Mouse (Mus musculus) kidney, adult 2 months (tissue): ENCODE measurements at regions not wholly inside any gene's neighbourhood (a gene's known extent, or its start where the extent isn't known, plus 50 kb on each side); places are given as distances from the start of the nearest gene placed in this dataset.

Experiments used
- DNase-seq: peaks from one replicate; pipeline ENCODE4 v3.0.0; 2021
- H3K27ac ChIP-seq: fragments of 200-500 bp; 2 replicates; pipeline ENCODE4 v1.5.1; 2012; ENCODE audit warnings: low read depth, low read length, control low read depth, inconsistent platforms; ENCODE audit not compliant: insufficient read depth
- H3K27me3 ChIP-seq: fragments of 200-500 bp; replicated peaks from 2 replicates; pipeline ENCODE4 v1.6.1; 2012; ENCODE audit warnings: mild to moderate bottlenecking, moderate library complexity, low read length, inconsistent platforms; ENCODE audit not compliant: control insufficient read depth, insufficient read depth
- H3K36me3 ChIP-seq: fragments of 200-500 bp; 2 replicates; pipeline ENCODE4 v1.6.1; 2012; ENCODE audit warnings: mild to moderate bottlenecking, moderate library complexity, low read length, inconsistent platforms; ENCODE audit not compliant: control insufficient read depth, insufficient read depth
- H3K4me1 ChIP-seq: fragments of 200-500 bp; 2 replicates; pipeline ENCODE4 v1.6.1; 2011; ENCODE audit warnings: low read length; ENCODE audit not compliant: control insufficient read depth, insufficient read depth
- H3K4me3 ChIP-seq: fragments of 200-500 bp; 2 replicates; pipeline ENCODE4 v1.5.1; 2011; ENCODE audit warnings: mild to moderate bottlenecking, low read depth, low read length, control low read depth; ENCODE audit not compliant: insufficient read depth
- CTCF ChIP-seq: fragments of 200-500 bp; conservative IDR thresholded peaks from 2 replicates; pipeline ENCODE4 v1.5.1; 2011; ENCODE audit warnings: low read depth, mild to moderate bottlenecking, control low read depth, low read length, moderate library complexity, mixed read lengths; ENCODE audit not compliant: insufficient read depth, insufficient read length
- POLR2A ChIP-seq: fragments of 200-500 bp; IDR thresholded peaks from one replicate; pipeline ENCODE4 v1.6.1; 2011; ENCODE audit warnings: low read depth, low read length, control low read depth
- WGBS: fragments of 180-500 bp; shearing (Covaris S2); methylation state at CpG from one replicate; pipeline ENCODE4 v1.1.7; 2018; 5-methylcytosine and 5-hydroxymethylcytosine counted together

DNA sequence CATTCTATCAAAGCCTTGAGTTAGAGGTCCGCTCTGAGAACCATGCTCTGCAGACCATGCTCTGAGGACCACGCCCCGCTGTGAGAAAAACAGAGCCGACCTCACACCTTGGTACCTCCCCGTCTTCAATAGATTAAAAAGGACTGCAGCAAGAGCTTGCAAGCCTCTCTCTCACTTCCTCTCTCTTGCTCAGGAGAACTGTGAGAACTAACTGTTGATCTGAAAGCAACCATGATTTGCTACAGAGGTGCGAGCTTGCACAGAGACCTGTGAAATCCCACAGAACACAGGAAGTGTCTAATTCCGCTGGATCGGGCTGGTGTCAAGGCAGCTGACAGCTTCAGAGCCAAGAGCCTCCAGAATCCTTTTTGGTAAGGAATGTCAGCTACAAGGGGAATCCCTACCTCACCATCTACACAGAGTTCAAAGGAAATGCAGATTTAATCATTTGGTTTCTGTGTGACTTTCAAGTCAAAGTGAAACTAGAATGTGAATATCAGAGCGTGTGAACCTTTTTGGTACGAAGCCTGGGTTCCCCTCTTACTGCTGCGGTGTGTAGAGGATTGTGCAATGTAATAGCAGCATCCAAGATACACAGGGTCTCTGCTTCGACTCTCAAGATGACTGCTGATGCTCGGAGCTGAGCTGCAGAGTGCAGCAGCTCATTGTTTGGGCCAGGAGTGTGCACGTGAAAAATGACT lies 315.3 kb upstream of the Klf3 start:
- Histone ChIP-seq H3K4me3 (peak overlapping the region; percentile 43), H3K36me3 (no peaks in the 10 kb centered on the region), H3K27me3 (no peaks in the 10 kb centered on the region), H3K4me1 (peaks cover 3% of the 10 kb centered on the region; the same call in 1 of the 2 replicates), H3K27ac (peak overlapping the region; percentile 12; the same call in 1 of the 2 replicates)
- DNase-seq = peak; percentile 42
- 61% methylated on average over 14 of the region's 14 CpGs for WGBS
- no peak for TF ChIP-seq CTCF

DNA sequence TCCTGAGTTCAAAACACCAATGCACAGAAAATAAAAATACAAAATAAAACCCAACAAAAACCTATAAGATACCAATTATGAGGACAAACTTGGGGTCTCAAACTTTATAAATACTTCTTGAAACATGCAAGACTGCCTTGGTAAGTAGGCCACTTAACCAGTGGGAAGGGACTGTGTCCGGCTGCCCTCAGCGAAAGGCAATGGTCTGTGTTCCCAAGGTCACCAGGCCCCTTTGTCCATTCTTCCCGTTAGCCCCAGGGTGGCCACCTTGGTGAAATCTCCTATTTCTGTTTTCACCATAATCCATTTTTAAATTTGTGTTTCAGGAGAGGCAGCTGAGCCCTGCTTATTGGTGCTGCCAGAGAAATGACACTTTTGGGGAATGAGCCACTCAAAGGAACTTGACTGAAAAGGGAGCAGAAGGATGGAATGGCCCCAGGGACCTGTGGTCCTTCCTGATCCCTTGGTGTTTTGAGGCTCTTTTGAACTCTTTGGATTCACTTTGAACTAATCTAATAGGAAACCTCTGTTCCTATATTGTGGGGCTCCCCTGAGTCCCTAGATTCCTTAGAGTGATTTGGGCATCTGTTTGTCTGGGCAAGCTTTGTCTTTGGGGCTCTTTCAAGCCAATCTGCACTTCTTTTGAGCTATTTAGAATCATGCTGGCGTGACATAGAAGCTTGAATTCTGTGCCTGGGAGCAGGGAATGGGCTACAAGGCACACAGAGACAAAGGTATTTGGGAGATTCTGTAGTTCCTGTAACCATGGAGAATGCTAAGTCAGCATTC lies 313.3 kb upstream of the Klf3 start:
- Histone ChIP-seq H3K27me3 (no peaks in the 10 kb centered on the region), H3K4me3 (no peak overlapping the region), H3K36me3 (no peaks in the 10 kb centered on the region), H3K27ac (no peak overlapping the region), H3K4me1 (peaks cover 3% of the 10 kb centered on the region; the same call in 1 of the 2 replicates)
- 93% methylated on average over 4 of the region's 4 CpGs for WGBS
- TF ChIP-seq POLR2A (no peak), CTCF (no peak)
- DNase-seq = no peak

DNA sequence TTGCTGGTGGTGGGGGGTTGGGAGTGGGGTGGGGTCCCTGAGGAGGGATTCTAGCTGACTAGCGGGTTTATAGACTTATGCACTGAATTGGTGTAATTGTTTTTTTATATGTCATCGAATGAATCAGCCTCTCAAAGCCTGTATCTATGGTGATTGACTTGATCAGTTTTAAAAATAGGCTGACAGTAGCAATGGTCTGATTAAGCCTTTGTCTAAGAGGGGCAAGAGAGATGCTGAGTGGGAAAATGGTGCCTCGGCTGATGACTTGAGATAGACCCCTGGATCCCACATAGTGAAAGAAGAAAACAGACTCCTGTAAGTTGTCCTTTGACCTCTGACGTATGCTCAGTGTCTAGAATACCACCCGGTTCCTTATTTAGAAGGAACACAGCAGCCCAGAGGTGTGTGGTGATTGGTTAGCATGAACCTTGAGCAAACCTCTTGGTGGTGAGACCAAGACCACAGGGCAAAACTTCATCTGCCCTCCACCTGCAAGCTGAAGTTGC lies 312.7 kb upstream of the Klf3 start:
- 80% methylated on average over 5 of the region's 5 CpGs for WGBS

DNA sequence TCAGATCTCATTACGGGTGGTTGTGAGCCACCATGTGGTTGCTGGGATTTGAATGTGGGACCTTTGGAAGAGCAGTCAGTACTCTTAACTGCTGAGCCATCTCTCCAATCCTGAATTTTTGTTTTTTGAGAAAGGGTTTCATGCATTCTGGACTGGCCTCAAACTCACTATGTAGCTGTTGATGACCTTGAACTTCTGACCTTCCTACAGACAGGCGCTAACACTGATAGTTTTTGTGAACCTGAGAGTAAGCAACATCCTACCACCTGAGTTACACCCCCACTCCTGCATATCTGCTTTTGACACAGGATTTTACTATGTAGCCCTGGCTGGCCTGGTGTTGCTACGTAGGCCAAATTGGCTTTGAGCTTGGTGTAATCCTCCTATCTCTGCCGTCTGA lies 308.8 kb upstream of the Klf3 start:
- no peak overlapping the region for H3K27ac ChIP-seq
- H3K27me3 ChIP-seq = no peaks in the 10 kb centered on the region
- TF ChIP-seq CTCF = no peak
- no peak for TF ChIP-seq POLR2A
- H3K36me3 ChIP-seq = no peaks in the 10 kb centered on the region
- no peaks in the 10 kb centered on the region for H3K4me1 ChIP-seq
- DNase-seq = no peak
- no peak overlapping the region for H3K4me3 ChIP-seq
- WGBS = 97% methylated on average over 4 of the region's 4 CpGs

More for the DNA sequence above, 312.7 kb upstream of the Klf3 start:
- no peak for DNase-seq
- H3K4me3 ChIP-seq = no peak overlapping the region
- H3K4me1 ChIP-seq = peaks cover 3% of the 10 kb centered on the region; the same call in 1 of the 2 replicates
- H3K27ac ChIP-seq = no peak overlapping the region
- TF ChIP-seq CTCF = no peak
- TF ChIP-seq POLR2A = no peak
- H3K36me3 ChIP-seq = no peaks in the 10 kb centered on the region
- no peaks in the 10 kb centered on the region for H3K27me3 ChIP-seq

DNA sequence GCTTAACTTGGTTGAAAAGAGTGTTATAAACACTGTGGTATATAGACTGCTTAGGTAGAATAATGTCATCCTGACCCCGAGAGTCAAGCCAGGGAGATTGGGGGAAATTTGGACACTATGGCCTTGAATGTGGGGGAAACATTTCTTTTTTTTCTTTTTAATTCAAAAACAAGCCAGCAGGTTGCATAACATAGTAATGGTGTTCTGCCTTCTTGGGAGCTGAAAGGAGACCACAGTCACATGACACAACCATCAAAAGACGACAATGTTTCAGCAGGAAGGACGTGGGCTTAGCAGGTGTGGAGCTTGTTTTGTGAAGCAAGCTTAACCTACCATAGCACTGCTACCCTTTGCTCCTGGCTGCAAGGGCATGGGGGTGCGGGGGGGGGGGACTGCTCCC lies 306.3 kb upstream of the Klf3 start:
- Histone ChIP-seq H3K4me3 (no peak overlapping the region), H3K27me3 (no peaks in the 10 kb centered on the region), H3K27ac (no peak overlapping the region), H3K4me1 (no peaks in the 10 kb centered on the region), H3K36me3 (no peaks in the 10 kb centered on the region)
- no peak for DNase-seq
- TF ChIP-seq CTCF = no peak
- TF ChIP-seq POLR2A = no peak
- 94% methylated on average over 4 of the region's 4 CpGs for WGBS

DNA sequence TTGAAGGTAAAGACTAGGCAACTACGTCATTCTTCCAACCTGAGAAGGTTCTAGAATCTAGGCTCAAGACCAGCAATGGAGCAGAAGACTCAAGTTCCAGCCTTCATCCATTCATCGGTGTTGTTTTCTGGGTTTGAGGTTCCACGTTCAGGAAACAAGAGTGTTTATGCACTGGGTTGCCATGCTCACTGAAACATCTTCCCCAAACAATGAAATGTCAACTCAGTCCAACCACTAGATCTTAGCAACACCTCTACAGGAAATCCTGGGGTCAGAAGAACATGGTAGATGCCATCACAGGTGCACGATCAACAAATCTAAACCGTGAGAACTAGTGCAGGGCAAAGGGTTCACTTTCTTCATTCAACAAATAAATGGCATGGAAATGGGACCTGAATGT lies 304.8 kb upstream of the Klf3 start:
- no peaks in the 10 kb centered on the region for H3K4me1 ChIP-seq
- no peak overlapping the region for H3K27ac ChIP-seq
- TF ChIP-seq POLR2A = no peak
- no peak for TF ChIP-seq CTCF
- no peaks in the 10 kb centered on the region for H3K36me3 ChIP-seq
- no peak for DNase-seq
- no peaks in the 10 kb centered on the region for H3K27me3 ChIP-seq
- H3K4me3 ChIP-seq = no peak overlapping the region
- 88% methylated on average over 5 of the region's 5 CpGs for WGBS

DNA sequence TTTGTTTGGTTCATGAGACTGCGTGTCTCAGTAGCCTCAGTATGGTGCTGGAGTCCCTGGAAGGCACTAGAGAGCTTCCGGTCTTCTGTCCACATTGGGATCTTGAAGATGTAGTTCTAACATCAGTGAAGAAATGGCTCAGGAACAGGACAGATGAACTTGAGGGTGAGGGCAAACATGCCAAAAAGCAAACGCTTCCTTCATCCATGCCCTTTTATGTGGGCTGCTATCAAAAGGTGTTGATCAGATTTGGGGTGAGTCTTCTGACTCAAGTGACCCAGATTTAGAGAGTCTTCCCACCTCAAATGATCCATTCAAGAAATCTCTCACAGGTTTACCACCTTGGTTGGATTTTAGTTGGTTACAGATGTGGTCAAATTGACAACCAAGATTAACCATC lies 304.1 kb upstream of the Klf3 start:
- WGBS = 98% methylated on average over 3 of the region's 3 CpGs

More for the DNA sequence above, 304.1 kb upstream of the Klf3 start:
- no peak for TF ChIP-seq CTCF
- TF ChIP-seq POLR2A = no peak
- Histone ChIP-seq H3K4me3 (no peak overlapping the region), H3K27ac (no peak overlapping the region), H3K4me1 (peaks cover 3% of the 10 kb centered on the region; the same call in 1 of the 2 replicates), H3K36me3 (no peaks in the 10 kb centered on the region), H3K27me3 (no peaks in the 10 kb centered on the region)
- no peak for DNase-seq
